Mouse (Mus musculus): ENCODE measurements around the gene Luc7l3.
"Not testable (repeated sequence)": the region's sequence is repeated elsewhere in the genome, so short reads cannot be mapped to it uniquely, and the experiment has no call there.

Luc7l3 gene

DNA sequence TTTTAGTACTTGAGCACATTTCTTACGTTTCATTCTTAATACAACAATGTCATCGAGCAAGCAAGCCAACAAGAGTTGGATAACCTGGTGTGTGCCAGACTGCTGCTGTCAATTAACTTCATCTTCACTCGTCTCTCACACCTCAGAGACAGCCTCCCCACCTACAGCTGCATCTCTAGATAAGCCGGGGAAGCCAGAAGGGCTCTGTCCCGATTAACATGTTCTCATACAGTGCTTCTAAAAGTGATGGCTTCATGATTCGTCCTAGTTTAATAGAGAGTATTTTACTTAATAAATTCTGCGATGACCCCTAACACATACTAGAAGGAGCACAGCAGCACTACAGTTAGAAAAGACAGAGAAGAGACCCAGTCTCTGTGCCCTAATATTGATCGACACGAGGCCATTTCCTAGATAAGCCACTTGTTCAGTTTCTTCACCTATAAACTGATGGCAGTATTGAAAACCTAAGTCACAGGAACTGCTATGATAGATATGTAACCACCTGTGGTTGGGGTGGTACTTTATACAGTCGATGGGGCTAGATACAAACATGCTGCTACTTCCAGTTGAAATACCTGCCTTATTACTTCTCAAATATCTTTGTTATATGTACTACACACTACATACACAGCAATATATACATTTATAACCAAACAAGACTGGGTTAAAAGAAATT, 31.6 kb downstream of the Luc7l3 start:
- no peak for DNase-seq

DNA sequence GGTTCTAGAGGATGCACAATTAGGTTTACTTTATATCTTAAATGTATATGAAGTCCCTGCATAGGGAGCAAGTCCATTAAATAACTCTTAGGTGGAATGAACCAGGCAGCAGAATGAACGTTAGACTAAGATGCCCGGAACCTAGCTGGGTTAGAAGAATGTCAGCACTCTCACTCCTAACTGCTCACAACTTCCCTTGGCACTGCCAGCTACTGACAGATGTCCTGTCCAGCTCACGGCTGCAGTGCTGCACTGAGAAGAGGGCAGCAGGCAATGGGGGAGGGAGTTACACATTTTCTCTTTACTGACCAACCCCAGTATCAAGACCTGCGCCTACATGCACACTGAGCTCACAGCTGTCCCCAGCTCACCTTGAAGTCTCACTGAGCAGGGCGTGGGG, 34.7 kb downstream of the Luc7l3 start:
- DNase-seq, result no peak

DNA sequence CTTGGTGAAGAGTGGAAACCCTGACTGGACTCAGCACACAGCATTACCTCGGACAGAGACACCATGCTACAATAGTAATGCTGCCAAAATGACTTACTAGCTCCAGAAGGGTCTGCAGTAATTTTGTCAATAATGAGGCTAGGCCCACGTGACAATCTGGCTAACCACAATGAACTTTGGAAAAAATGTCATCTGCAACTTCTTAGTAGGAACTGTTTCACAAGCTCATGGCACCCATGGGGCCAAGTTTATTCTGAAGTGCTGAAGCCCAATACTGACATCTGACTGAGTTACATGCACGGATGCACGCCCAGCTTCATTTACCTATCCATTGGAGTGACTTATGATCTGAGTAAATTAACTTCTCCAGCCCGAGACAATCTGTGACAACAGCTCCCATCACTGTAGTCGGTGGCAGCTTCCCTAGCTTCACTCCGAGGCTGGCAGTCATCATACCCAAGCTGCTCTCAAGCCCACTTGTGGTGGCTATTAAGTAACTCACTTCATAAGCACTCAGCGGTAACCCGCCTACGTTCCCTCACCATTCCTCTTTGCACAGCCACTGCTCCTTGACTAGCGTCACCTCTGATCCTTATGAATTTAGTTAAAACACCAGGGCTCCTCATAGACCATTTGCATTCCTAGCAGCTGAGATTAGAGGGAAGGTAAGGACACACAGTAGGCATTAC, 35.8 kb downstream of the Luc7l3 start:
- DNase-seq, result no peak

DNA sequence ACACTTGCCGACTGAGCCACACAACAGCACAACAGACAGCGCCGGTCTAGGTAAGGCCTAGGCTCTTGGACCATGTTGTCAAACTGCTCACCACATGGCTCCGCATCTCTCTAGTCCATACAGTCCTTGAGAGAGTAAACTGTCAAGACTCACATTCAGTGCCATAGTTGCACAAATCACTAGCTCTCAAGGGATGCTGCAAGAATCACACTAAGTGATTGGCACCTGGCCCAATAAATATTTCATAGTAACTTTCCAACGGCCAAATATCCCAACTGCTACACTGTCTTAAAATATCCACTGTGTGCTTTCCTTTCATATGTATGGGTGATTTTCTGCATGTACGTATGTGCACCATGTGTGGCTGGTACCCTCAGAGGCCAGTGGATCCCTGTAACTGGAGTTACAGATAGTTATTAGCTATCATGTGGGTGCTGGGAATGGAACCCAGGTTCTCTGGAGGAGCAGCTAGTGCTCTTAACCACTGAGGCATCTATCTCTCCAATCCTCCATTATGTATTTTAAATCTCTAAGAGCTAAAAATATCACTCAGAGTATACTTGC, 38.2 kb downstream of the Luc7l3 start:
- no peak for DNase-seq

DNA sequence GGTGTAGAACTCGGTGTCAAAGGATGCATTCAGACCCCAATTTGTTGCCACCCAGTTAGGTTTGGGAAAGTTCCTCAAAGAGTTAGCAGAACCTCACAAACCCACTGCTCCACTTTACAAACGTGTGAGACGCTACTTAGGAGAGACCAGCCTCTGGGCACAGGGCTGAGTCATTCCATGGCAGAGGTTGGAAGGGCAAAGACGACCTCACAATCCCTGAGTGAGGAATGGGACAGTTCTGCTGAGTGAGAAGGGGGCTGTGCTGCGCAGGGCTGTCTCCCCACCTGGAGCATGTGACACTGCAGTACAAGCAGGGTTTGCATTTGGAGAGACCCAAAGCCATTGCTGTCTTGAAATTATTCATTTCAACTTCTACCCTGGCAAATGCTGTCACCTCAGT, 39.5 kb downstream of the Luc7l3 start:
- DNase-seq, result no peak

DNA sequence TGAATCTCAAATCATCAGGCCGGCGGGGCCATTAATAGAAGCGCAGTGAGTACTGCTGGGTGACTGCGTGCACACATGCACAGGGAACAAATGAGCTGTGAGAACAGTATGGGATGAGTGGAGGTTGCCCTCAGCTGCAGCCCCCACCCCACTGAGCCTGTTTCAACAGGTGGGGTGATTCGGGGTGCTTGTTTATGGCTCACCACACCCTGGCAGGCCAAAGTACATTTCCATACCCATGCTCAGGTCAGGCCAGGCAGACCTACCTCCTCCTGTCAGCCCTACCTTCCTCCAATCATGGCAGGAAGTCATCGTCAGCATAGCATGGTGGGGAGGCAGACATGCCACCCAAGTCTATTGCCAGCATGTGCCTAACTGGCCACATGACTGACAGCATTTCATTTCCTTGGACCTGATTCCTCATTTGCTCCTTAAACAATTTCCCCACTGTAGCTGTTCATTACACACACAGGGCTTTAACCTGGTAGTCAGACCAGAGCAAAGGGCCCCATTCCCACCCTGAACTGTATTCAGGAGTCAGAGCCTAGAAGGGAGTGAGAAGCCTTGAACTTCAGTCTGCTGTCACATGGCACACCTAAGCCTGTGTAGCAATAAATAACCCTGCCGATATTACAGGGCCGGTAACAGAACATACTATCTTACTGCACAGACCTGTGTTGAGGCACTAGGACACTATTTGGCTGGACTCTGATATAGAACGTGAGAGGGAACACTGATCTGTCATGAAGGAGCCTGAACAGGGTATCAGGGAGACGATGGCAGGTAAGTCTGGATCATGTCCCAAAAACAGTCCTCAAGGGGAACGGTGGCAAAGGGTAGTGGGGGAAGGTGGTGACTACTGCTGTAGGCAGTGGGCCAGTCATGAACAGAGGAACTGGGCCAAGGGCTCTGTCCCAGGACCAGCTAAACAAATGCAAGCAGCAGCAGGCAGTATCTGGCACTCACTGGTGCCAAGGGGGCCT, 40.3 kb downstream of the Luc7l3 start, which contains the start of gene Gm21885:
TSS of gene Gm21885 (plus strand) at position 675 of the 983 bp plus-strand sequence.
- DNase-seq, result no peak

DNA sequence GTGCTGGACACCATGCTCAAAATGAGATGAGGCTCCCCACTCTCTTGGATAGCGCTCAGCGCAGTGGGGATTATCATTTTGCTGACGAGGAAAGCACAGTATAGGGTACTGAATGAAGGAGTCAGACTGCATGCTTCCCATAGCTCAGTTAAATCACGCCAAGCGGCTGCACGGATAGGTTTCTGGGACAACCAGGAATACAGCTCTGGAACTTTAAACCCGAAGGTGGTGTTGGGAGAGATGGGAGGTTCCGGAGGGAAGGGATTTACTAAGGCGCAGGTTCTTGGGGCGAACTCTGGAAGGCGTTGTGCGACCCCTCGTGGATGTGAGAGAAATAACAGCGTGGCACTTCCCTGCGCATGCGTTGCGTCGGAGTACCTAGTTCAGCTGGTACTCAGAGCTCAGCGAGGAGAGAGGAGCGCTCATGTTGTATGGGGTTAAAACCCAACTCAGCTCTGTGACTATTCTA, 44.9 kb downstream of the Luc7l3 start:
- peak; percentile 95 for DNase-seq

DNA sequence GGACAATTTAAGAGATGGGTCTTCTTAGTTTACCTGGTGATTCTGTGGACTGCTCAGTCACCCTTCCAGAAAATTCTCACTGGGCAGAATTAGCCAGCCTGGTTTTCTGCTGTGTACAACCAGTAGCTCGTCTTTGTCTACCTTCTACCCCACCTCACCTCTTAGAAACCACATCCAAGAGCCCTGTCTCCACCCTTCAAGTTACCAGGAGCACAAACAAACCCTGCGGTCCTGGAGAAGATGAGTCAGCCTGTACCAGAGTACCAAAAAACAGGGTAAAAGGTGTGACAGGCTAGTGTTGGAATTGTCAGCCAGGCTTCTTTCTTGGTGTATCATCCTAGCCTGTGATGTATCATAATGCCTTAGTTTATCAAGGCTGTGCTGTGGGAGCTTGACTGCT, 46.1 kb downstream of the Luc7l3 start:
- no peak for DNase-seq

DNA sequence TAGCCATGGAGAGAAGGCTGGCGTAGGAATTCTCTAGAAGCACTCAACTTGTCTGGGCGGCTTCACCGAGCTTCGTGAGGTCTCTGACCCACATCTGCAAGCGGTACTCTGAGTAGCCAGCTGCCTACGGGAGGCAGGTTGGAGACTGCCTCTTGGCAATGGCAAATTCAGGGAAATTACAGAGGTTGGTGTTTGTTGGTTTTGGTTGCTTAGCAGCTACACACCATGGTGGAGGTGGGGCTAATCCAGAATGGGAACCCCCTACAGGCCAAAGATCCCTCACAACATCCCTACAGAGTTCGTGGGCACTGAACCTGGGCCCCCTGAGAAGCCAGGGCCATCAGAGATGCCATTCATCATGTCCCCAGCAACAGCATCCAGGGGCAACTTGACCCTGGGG, 46.6 kb downstream of the Luc7l3 start:
- DNase-seq, result no peak

DNA sequence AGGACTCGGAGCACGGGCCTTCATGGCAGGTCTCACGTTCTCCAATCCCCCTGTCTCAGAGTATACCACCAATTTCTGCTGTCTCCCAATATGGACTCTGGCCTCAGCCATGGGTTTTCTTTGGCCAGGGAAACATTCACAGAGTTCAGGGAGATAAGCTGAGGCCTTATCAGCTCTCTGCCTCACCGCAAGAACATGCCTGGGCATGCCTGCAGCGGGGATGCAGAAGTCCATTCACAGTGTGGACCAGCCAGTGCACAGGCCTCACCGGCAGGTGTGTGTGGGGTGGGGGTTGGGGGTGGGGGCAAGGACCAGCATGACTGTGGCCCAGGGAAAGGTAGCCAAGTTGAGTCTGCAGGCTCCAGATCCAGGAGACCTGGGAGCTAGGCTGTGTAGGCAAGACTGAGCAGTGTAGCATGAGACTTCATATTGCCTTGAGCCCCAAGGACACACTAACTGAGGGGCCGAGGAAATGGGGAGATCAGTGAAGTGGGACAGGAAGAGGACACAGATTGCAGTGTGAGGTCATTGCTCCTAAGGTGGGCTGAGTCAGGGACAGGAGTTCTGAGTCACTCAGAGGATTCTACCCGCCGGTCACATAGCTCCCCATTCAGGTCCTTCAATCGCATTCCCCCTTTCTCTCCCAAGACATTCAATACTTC, 47.5 kb downstream of the Luc7l3 start:
- DNase-seq, result no peak

DNA sequence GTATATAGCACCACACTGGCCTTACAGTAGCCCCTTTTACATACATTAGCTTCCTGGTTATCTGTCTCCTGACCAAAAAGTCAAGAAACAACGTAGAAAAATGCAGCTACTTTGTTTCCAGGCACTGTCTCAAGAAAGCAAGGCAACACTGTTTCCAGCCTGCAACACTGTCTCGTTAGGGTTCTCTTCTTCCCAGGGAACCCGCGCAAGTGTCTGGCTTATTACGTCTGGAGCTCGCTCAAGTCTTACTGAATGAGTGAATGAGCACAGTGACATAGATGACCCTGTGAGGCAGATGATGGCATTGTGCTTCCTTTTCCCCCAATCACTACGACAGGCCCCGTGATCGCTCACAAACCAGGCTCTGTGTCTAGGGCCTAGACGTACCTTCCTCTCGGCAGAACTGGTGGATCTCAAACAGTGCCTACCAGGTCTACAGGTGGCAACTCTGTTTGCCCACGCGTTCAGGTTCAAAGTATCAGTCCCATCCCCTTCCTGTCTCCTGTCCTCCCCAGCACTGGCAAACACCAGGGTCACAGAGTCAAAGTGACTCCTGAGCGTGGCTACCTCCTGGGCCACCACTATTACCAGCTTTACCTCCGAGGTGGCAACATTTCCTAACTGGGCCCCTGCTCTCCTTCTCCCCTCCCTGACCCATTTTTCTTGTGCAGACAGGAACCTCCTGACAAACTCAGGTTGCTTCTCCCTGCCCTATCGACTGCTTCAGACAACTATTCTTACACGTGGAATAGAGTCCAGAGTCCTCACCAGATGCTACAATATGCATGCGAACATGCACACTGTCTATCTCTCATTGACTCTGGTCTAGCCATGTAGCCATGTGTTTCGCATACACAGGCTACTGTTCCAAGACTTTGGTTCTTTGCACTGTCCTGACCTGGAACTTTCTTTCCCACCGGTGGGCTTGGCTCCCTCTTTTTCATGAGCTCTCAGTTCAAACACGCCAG, 48.5 kb downstream of the Luc7l3 start:
- no peak for DNase-seq

DNA sequence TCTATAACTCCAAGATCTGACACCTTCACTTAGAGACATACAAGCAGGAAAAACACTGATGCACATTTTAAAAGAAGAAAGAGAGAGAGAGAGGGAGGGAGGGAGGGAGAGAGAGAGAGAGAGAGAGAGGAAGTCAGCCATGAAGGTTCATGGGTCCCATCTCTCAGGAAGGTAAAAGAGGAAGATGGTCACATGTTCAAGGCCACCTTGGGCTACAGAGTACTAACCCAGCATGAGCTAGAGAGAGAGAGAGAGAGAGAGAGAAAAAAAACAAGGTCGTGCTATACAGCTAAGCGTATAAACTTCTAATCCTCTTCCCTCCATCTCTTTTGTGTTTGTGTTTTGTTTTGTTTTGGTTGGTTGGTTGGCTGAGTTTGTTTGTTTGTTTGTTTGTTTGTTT, 50.8 kb downstream of the Luc7l3 start:
- DNase-seq, result no peak

DNA sequence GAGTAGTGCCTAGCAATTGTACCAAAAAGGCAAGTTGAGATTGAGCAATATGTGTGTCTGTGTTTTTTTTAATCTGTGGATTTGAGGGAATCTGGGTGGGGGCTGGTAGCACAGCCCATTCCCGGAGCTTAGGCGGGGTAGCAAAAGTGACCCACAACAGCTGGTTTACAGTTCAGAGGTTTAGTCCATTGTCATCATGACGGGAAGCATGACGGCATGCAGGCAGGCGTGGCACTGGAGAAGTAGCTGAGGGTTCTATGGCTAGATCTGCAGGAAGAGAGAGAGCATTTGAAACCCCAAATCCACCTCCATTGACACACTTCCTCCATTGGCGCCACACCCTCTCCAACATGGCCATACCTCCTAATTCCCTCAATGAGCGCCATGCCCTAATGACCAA, 51.9 kb downstream of the Luc7l3 start:
- no peak for DNase-seq

DNA sequence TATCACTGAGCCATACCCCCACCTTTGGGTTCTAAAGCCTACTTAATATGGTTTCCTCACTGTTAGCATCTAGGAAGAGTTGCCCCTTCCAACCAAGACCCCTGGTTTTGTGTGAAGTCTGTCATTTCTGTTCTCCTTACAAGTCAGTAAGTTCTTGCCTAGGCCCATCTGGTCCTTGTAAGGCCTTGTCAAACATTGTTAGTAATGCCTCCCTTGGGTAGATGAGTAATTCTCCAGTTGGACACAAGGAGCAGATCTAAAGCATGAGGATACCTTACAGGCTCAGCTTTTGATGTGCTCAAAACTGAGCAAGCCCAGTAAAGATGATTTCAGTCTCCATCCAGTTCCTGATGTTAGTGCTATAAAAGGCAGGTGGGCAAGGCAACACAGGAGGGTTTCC, 53.0 kb downstream of the Luc7l3 start:
- DNase-seq, result no peak

DNA sequence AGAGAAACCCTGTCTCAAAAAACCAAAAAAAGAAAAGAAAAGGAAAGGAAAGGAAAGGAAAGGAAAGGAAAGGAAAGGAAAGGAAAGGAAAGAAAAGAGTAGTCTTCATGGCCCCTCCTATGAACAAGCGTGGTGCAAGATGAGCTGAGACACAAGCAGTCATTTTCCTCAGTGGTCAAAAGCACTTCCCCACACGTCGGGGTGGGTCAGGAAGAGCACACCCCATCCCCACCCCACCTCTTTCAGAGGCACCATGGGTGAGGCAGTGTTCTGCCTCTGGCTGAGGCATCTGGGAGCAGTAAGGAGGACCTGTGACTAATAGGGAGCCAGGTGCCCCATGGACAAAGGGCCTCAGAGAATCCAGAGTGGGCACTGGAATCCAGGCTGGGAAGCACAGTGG, 55.6 kb downstream of the Luc7l3 start:
- DNase-seq, result not testable (repeated sequence)

DNA sequence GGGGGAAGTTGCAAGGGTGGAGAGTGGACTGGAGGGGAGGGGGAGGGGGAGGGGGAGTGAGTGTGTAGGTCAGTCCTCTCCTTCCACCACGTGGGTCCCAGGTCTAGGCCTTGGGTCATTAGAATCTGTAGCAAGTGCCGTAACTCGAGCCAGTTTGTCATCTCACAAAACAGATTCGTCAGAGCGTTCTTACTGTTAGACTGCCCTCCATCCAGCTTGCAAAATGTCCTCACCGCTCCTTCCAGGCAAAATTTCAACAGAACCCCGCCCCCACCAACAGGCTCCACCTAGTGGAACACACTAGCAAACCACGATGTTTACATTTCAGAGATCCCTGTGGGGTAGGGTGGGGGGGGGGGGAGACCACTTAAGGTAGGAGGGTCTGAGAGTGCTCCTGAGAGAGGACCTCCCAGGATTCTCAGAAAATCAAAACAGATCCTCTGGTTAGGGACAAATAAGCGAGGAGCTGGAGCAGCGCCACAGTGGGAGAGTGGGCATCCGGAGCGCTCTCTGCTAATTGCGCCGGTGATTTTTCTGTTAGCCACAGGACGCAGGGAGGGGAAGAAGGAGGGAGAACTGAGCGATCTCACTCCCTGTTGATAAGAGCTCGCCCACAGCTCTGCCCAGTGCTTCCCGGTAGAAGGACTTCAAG, 56.5 kb downstream of the Luc7l3 start:
- peak; percentile 67 for DNase-seq

DNA sequence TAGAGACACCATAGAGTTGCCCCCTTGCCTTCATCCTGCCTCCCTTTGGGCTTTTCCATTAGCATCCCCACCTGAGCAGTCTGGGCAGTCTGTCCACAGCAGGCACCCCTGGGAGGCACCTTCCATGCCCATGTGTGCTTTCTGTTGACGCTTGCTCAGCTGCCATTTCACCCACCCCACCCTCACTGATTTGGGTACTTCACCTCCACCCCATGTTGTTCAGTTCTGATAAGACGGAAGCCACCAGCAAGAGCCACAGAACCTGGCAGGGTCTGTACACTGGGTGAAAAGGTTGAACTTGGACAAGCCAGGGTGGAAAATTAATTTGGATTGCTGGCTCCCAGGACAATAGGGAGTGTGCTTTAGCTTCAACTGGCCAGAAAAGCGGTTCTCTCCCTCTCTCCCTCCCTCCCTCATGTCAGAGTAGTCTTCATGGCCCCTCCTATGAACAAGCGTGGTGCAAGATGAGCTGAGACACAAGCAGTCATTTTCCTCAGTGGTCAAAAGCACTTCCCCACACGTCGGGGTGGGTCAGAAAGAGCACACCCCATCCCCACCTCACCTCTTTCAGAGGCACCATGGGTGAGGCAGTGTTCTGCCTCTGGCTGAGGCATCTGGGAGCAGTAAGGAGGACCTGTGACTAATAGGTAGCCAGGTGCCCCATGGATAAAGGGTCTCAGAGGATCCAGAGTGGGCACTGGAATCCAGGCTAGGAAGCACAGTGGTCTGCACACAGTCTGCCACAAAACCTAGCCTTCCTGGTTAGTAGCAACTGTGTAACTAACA, 60.0 kb downstream of the Luc7l3 start:
- DNase-seq, result no peak

DNA sequence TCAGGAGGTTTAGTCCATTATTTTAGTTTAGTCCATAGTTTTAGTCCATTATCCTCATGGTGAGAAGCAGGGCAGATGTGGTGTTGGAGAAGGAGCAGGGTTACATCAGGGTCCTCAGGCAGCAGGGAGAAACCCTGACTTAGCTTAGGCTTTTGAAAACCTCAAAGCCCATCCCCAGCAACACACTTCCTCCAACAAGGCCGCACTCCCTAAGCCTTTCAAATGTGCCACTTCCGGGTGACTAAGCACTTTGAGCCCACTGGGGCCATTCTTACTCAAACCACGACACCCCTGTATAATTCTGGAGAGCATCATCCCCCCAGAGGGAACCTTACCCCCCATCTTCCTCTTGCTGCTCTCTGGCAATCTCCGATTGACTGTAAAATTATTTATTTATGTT, 62.0 kb downstream of the Luc7l3 start:
- DNase-seq, result no peak

DNA sequence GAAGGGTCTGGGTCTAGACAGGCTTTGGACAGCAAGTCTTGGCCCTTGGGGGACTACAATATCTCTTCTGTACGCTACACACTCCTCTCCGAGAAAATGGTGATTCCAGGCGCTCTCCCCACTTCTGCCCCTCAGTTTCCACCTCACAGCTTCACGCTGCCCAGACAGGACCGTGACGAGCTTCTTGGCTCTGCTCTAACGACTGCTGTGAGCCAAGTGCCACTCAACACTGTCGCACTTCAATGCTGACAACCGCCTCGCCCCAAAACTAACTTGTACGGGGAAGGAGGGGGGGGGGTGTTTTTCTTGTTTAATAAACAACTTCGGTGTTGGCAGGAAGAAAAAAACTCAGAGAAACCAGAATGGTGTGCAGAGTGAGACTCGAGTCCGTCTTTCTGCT, 63.8 kb downstream of the Luc7l3 start:
- no peak for DNase-seq

DNA sequence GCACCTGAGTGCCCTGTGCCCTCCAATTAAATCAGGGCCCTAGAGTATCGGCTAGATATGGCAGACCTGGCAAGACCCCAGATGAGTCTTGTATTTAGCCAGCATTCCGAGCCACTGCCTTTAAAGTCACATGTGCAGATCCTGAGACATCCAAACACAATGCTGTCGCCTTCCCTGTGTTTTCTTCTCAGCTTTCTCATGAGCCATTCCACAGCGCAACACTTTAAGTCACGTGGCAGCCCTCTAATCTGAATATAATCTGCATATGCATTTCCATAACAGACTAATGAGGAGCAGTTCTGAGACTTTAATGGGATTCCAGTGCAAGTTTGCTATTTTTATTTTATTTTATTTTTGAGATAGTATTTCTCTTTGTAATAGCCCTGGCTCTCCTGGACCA, 66.1 kb downstream of the Luc7l3 start:
- no peak for DNase-seq

Data from cerebellum, adult 8-10 months (tissue).